Mouse (Mus musculus) heart, adult 2 months (tissue): ENCODE results near the gene Snx11. TPM values are rescaled to one million over a fixed set of nuclear protein-coding genes. Genes with fewer than 3 reads are reported as not detected.

Experiments used
- DNase-seq, 2 experiments: peaks; one replicate each; pipeline ENCODE4 v3.0.0; 2021
- H3K27ac ChIP-seq: fragments of 200-600 bp; 2 replicates; pipeline ENCODE4 v1.8.1; 2022
- H3K27me3 ChIP-seq: fragments of 200-500 bp; 2 replicates; pipeline ENCODE4 v1.6.1; 2012; ENCODE audit warnings: mild to moderate bottlenecking, low read length, inconsistent platforms, mixed read lengths; ENCODE audit not compliant: control insufficient read depth, insufficient read depth
- H3K36me3 ChIP-seq: fragments of 200-500 bp; 2 replicates; pipeline ENCODE4 v1.6.1; 2012; ENCODE audit warnings: low read length, inconsistent platforms; ENCODE audit not compliant: control insufficient read depth, insufficient read depth
- H3K4me1 ChIP-seq: fragments of 200-500 bp; 2 replicates; pipeline ENCODE4 v1.6.1; 2011; ENCODE audit warnings: low read length; ENCODE audit not compliant: control insufficient read depth, insufficient read depth
- H3K4me3 ChIP-seq: fragments of 200-600 bp; 2 replicates; pipeline ENCODE4 v1.8.1; 2022
- H3K79me2 ChIP-seq: fragments of 200-500 bp; replicated peaks from 2 replicates; pipeline ENCODE4 v1.6.1; 2012; ENCODE audit warnings: mild to moderate bottlenecking, inconsistent platforms, low read length, moderate library complexity, mixed read lengths; ENCODE audit not compliant: control insufficient read depth, insufficient read depth
- H3K9ac ChIP-seq: fragments of 200-500 bp; 2 replicates; pipeline ENCODE4 v1.6.1; 2012; ENCODE audit warnings: low read depth, mild to moderate bottlenecking, control low read depth, inconsistent platforms, low read length, mixed read lengths
- CTCF ChIP-seq: fragments of 200-600 bp; IDR thresholded peaks from 2 replicates; pipeline ENCODE4 v1.8.1; 2022; ENCODE audit warnings: antibody characterized with exemption, mild to moderate bottlenecking, moderate library complexity
- EP300 ChIP-seq: fragments of 200-500 bp; IDR thresholded peaks from 2 replicates; pipeline ENCODE4 v1.6.1; 2011; ENCODE audit warnings: low read depth, low read length, control low read depth; ENCODE audit not compliant: insufficient read depth
- POLR2A ChIP-seq: fragments of 200-500 bp; IDR thresholded peaks from 2 replicates; pipeline ENCODE4 v1.6.1; 2011; ENCODE audit warnings: mild to moderate bottlenecking, low read depth, low read length, control low read depth; ENCODE audit not compliant: insufficient read depth
- WGBS: fragments of 180-500 bp; shearing (Covaris S2); methylation state at CpG from one replicate; pipeline ENCODE4 v1.1.7; 2018; 5-methylcytosine and 5-hydroxymethylcytosine counted together
- intact Hi-C: fragments of 180-260 bp; cut with DNase I; formaldehyde crosslinking; loops from one replicate; pipeline ENCODE4 v1.15.1; 2025
- polyA plus RNA-seq: library from polyadenylated mRNA; depleted of rRNA; stranded (reverse); fragments of >200 nt; gene quantifications from 2 replicates; pipeline ENCODE4 v1.2.3, GENCODE M21; 2012
- total RNA-seq, 2 experiments: library from RNA; stranded (reverse); gene quantifications; 2 replicates each; pipeline ENCODE4 v1.2.3; 2021

Snx11 gene
- total and polyA plus RNA-seq, 3 experiments: 11.1 to 12.5 (median 11.6) TPM

GRCm38 (mm10) chr11:96746648-96747047 lies 30.7 kb downstream of the Snx11 start:
- Histone ChIP-seq H3K27ac (no peak overlapping the region), H3K9ac (no peak overlapping the region), H3K4me1 (no peaks in the 10 kb centered on the region), H3K27me3 (peaks cover 2% of the 10 kb centered on the region; the same call in 1 of the 2 replicates), H3K79me2 (no peaks in the 10 kb centered on the region), H3K36me3 (no peaks in the 10 kb centered on the region), H3K4me3 (no peak overlapping the region)
- DNase-seq: no peak
- no peak for TF ChIP-seq POLR2A
- TF ChIP-seq EP300: no peak
- no peak for TF ChIP-seq CTCF
- WGBS: 67% methylated on average over 6 of the region's 6 CpGs
- intact Hi-C loops: no loop called here

DNA sequence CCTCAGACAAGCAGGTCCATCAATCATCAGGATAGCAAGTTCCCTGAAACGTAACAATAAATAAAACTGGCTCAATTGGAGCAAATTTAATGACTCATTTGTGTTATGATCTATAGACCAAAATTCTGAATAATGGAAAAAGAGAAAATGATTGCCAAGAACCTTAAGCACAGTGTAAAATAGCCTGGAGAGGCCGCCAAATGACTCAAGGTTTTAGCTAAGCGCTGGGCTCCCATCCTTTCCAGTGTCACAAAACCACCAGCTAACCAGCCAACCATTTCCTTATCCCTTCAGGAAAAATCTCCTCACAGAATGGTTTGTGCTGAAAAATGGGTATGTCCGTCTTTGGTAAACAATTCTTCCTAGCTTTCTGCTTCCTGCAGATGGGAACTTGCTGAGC lies 33.5 kb downstream of the Snx11 start:
- TF ChIP-seq EP300 (no peak), POLR2A (no peak), CTCF (no peak)
- no peaks in the 10 kb centered on the region for H3K4me1 ChIP-seq
- no peaks in the 10 kb centered on the region for H3K36me3 ChIP-seq
- 73% methylated on average over 4 of the region's 4 CpGs for WGBS
- no peak overlapping the region for H3K4me3 ChIP-seq
- DNase-seq: no peak
- no peak overlapping the region for H3K27ac ChIP-seq
- intact Hi-C loops: no loop called here
- H3K79me2 ChIP-seq: no peaks in the 10 kb centered on the region
- H3K9ac ChIP-seq: no peak overlapping the region
- H3K27me3 ChIP-seq: peaks cover 2% of the 10 kb centered on the region; the same call in 1 of the 2 replicates

DNA sequence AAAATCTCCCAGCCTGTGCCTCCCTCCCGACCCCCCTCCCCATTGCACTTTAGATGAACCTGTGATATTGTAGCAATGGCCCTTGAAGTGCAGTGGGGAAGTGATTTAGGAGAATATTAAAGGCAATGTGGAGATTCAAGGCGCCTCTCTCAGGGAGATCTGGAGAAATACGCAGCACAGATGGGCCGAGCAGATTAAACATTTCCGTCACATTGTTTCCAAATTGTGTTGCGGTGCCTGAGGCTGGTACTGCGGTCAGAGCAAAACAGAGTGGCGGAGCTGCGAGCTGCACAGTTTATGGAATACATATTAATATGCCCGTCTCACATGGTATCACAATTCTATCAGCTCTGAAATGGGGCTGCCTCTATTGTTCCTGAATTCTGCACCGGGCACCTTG lies 34.4 kb downstream of the Snx11 start:
- Histone ChIP-seq H3K9ac (no peak overlapping the region), H3K79me2 (no peaks in the 10 kb centered on the region), H3K27ac (no peak overlapping the region), H3K36me3 (no peaks in the 10 kb centered on the region), H3K27me3 (peaks cover 2% of the 10 kb centered on the region; the same call in 1 of the 2 replicates), H3K4me1 (no peaks in the 10 kb centered on the region), H3K4me3 (no peak overlapping the region)
- 63% methylated on average over 11 of the region's 11 CpGs for WGBS
- intact Hi-C loops: no loop called here
- DNase-seq: no peak
- no peak for TF ChIP-seq POLR2A
- no peak for TF ChIP-seq CTCF
- no peak for TF ChIP-seq EP300

DNA sequence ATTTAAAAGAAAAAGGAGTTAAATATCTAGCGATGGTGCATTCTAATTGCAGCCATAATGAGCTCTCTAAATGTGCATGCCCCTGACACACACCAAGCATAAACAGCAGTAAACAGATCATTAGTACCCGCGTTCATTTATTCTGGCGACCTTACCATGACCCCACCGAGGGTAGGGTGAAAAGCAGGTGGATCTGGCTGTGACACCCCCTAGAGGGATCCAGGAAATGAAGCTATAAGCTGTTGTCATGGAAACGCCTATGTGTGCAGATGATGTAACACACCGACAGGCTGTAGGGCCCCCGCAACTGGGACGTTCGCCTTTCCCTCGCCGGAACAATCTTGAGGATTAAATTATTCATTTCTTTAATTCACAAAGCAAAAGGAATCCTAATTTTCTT lies 35.4 kb downstream of the Snx11 start:
- H3K27me3 ChIP-seq: peaks cover 2% of the 10 kb centered on the region; the same call in 1 of the 2 replicates
- no peak overlapping the region for H3K27ac ChIP-seq
- intact Hi-C loops: no loop called here
- no peaks in the 10 kb centered on the region for H3K4me1 ChIP-seq
- DNase-seq: no peak
- no peaks in the 10 kb centered on the region for H3K36me3 ChIP-seq
- TF ChIP-seq CTCF (no peak), POLR2A (no peak), EP300 (no peak)
- 36% methylated on average over 12 of the region's 12 CpGs for WGBS
- H3K9ac ChIP-seq: no peak overlapping the region
- no peaks in the 10 kb centered on the region for H3K79me2 ChIP-seq
- no peak overlapping the region for H3K4me3 ChIP-seq

GRCm38 (mm10) chr11:96740796-96741195 lies 36.6 kb downstream of the Snx11 start:
- intact Hi-C loops: no loop called here
- WGBS: 72% methylated on average over 12 of the region's 12 CpGs
- H3K79me2 ChIP-seq: no peaks in the 10 kb centered on the region
- H3K27ac ChIP-seq: no peak overlapping the region
- H3K4me1 ChIP-seq: no peaks in the 10 kb centered on the region
- no peak overlapping the region for H3K4me3 ChIP-seq
- TF ChIP-seq EP300 (no peak), POLR2A (no peak), CTCF (no peak)
- no peak overlapping the region for H3K9ac ChIP-seq
- no peak for DNase-seq
- peaks cover 2% of the 10 kb centered on the region; the same call in 1 of the 2 replicates for H3K27me3 ChIP-seq
- no peaks in the 10 kb centered on the region for H3K36me3 ChIP-seq

GRCm38 (mm10) chr11:96737673-96738471 lies 39.5 kb downstream of the Snx11 start:
- Histone ChIP-seq H3K36me3 (no peaks in the 10 kb centered on the region), H3K4me3 (no peak overlapping the region), H3K9ac (no peak overlapping the region), H3K27me3 (peaks cover 2% of the 10 kb centered on the region; the same call in 1 of the 2 replicates), H3K4me1 (no peaks in the 10 kb centered on the region), H3K27ac (no peak overlapping the region), H3K79me2 (no peaks in the 10 kb centered on the region)
- 80% methylated on average over 14 of the region's 14 CpGs for WGBS
- intact Hi-C loops: no loop called here
- TF ChIP-seq CTCF (no peak), EP300 (no peak), POLR2A (no peak)
- no peak for DNase-seq
